Mouse (Mus musculus) common myeloid progenitor, adult 5-6 weeks (primary cell): ENCODE results near the gene Zdhhc8. TPM values are rescaled to one million over a fixed set of nuclear protein-coding genes. Genes with fewer than 3 reads are reported as not detected.
A peak's percentile ranks its signal among the peaks of the same experiment; 100 is the strongest.

ENCODE experiments used
- ATAC-seq: replicated peaks from 2 replicates; pipeline ENCODE4 v1.8.0; 2016; ENCODE audit warnings: low read depth, mild to moderate bottlenecking, moderate TSS enrichment, inconsistent platforms; ENCODE audit not compliant: poor library complexity, severe bottlenecking
- total RNA-seq: library from RNA; stranded (forward); fragments of 200-1000, 187-1606 nt; gene quantifications from 2 replicates; pipeline ENCODE4 v1.2.3, GENCODE M21; 2017

Zdhhc8 gene
- total RNA-seq, 1 experiment from 2014 or later: 10.1 TPM

- ATAC-seq: 0 out of 2 replicates have a peak, but pooled peaks have one; percentile 23
Measured at GRCm38 (mm10) chr16:18233451-18233850, 1.5 kb downstream of the Zdhhc8 start.

GRCm38 (mm10) chr16:18231451-18231850 is 3.5 kb downstream of the Zdhhc8 start:
- ATAC-seq: no peak

DNA sequence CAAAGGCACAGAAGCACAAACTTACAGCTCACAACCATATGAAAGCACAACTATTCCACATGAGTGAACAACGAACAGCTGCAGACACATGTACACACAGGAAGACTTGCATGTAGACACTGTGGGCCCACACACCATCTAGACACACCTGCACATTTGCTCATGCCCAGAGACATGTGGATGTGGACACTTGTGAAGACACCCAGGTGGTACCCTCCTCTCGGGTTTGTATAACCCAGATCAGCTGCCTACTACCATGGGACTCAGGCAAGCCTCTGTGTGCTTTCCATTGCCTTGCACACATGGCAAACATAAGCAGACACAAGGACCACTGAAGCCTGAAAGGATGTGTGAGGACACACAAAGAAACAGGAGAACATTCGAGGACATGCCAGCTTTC is 3.9 kb downstream of the Zdhhc8 start:
- ATAC-seq: no peak

DNA sequence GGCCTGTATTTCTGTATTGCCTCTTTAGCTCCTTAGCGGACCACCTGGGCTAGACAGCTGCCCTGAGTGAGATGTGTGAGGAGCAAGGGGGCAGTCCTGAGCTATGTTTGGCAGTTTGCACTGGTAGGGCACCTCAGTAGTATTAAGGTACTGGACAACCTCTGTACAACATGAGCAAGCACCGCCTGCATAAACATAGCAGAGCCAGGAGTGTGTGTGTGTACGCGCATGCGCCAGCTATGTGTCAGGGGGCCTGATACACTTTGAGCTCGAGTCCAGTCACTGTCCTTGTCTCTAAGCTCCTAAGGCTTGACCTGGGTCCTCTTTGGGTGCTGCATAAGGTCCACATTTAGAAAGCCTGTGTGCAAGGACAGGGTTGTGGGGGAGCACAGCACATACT is 4.3 kb downstream of the Zdhhc8 start:
- no peak for ATAC-seq

DNA sequence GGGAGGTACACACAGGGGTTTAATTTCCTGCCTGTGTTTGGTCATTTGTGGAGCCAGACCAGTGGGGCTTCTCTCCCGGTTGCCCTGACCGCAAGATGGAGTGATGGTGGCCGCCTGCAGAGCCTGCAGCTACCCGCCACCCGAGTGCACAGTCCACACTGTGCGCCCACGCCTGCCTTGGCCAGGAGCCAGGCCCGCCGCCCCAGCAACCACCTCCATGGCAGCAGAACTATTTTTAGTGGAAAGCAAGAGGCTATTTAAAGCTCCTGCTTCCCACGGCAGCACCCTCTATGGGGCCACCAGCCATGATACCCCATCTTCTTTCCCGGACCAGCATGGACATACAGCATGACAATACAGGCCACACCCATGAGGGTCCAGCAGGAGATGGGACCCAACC is 5.3 kb downstream of the Zdhhc8 start:
- peak; percentile 15; the same call in 1 of the 2 replicates for ATAC-seq

DNA sequence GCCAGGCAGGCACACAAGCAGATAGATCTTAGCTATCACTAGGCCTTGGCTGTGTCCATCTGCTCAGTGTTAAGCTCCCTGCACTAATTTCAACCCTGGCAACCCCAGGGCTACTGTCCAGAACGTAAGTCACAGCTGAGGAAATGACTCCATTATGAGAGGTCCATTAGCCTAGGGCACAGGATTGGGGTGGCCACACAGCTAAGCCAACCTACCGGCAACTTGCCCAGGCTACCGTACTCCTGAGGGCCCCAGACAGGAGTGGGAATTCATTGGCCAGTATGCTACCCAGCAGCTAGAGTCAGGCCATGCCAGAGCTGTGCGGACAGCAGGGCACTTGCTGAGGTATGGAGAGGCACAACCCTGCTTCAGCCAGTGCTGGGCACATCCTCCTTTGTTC is 6.1 kb downstream of the Zdhhc8 start:
- no peak for ATAC-seq

DNA sequence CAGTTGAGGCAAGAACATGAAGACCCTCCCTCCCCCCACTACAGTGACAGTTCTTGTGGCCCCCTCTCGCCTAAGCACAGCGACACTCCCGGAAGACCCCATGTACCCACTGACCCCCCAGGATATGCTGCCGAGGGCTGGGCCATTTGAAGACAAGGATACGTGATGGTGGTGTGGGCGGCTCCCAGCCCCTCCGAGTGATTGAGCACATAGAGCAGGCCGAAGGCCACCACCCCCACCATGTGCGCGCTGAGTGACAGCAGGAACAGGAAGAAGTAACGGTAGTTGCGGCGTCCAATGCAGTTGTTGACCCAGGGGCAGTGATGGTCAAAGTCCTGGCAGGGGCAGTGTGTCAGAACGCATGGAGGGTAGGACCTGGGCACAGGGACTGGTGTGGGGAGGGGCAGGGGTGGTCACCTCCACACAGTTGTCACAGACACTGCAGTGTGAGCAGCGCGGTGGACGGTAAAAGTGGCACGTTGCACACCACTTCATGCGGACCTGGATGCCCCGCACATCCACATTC is 7.0 kb downstream of the Zdhhc8 start:
- no peak for ATAC-seq

- ATAC-seq: no peak
Measured at GRCm38 (mm10) chr16:18227187-18227586, 7.7 kb downstream of the Zdhhc8 start.

DNA sequence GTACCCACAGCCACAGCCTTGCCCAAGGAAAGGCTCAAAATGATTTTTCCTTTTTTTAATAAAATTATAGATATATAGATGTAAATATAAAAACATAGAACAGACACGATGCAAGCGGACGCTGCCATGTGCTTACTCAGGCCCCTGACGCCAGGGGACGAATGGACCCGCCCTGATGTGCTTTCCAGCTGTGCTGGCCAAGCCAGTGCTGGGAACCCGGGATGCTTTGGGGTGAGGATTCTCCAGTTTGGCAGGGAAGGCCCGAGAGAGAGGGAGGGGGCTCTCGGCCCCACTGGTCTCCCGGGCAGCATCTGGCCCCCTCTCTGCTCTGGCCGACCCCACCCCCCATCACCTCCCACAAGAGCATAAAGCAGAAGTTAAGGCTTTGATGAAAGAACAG is 12.7 kb downstream of the Zdhhc8 start:
- ATAC-seq: no peak

GRCm38 (mm10) chr16:18221543-18221898 is 13.4 kb downstream of the Zdhhc8 start:
- no peak for ATAC-seq

GRCm38 (mm10) chr16:18220856-18221542 is 13.9 kb downstream of the Zdhhc8 start:
- ATAC-seq: no peak

- ATAC-seq: peak; percentile 55
Measured at GRCm38 (mm10) chr16:18220001-18220400, 14.9 kb downstream of the Zdhhc8 start.

GRCm38 (mm10) chr16:18218580-18218996 is 16.3 kb downstream of the Zdhhc8 start:
- ATAC-seq: no peak

GRCm38 (mm10) chr16:18217579-18217978 is 17.4 kb downstream of the Zdhhc8 start, which contains the start of gene Ccdc188:
Gene Ccdc188 (plus strand): TSS chr16:18217879.
- ATAC-seq: no peak

GRCm38 (mm10) chr16:18214858-18215257 is 20.1 kb downstream of the Zdhhc8 start:
- ATAC-seq: no peak

DNA sequence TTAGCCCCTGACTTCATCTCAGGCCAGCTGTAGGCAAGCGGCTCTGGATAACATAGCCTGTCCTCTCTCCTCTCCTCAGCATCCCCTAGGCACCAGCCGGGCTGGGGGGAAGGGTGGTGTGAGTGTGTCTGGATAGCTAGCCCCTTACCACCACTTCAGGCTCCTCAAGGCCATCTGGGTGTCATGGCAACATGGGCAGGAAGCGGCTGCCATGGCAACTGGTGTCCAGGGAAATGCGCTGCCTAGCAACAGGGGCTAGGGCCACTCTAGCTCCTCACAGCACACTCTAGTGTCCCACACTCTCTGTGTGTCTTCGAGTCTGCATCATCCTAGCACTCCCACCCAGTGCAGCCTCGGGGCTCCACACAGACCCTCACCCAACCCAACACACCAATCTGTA is 21.2 kb downstream of the Zdhhc8 start:
- no peak for ATAC-seq

GRCm38 (mm10) chr16:18211417-18212171 is 23.3 kb downstream of the Zdhhc8 start:
- ATAC-seq: peak; percentile 75

DNA sequence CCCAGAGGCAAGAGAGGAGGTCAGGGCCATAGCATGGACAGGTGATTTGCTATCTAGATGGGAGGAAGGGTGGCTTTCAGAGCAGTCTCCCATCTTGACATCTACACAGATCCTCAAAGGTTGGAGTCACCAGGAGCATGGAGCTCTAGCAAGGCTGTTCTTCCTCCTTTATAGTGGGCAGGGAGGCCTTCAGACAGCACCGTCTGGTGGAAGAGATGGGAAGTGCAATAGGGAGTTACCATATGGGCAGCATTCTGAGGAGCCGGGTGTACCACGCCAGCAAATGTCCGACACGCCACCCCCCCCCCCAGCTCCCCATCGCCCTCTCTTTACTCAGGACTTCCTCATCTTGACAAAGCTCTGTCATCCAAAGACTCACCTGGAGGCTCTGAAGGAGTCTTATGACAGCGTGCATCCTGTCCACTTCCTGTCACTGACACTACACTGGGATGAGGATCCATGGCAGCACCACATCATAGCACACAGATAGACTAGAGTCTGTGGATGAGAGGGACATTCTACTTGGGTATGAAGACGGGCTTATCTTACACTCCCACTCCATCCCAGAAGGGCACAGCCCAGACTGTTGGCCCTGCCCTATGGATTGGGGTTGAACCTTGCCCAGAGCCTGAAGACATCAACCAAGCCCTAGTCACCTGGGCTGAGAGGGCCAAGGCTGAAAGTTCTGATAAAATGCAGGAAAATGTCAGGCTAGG is 24.1 kb downstream of the Zdhhc8 start:
- peak; percentile 66 for ATAC-seq

DNA sequence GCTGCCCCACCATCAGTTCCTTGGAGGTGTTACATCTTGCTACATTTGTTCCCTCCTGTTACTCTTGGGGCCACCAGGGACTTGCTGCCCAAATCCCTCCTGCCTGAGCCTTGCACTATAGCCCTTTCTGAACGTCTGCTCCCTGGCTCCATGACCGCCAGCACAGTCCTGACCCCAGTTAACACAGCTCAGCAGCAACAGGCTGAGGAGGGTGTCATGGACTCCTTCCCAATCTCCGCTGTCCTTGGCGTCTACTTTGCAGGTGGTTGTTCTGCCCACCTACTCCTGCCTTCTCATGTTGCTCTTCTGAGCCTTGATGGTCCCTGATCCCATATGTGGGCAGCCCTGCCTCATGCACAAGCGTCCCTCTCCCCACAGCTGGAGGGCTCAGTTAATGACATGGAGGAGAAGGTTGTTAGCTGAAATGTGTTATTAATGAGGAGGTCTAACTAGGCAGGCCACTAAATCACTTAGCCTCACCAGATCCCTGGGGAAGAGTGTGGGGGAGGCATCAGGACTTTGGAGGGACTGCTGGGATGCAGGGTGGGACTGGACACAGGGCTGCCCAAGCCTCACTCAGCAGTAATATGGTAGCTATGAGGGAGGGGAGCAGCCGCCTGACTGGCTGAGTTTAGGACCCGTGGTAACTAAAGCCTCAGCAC is 31.4 kb downstream of the Zdhhc8 start:
- ATAC-seq: no peak

GRCm38 (mm10) chr16:18202061-18202460 is 32.9 kb downstream of the Zdhhc8 start:
- ATAC-seq: peak; percentile 65
